Mouse (Mus musculus) midbrain, embryonic 14.5 days (tissue): Measurements from ENCODE around the gene Gm30083. TPM values are rescaled to one million over a fixed set of nuclear protein-coding genes. Genes with fewer than 3 reads are reported as not detected.

Source experiments
- ATAC-seq: fragments of 200-750 bp; cut with Nextera tagmentation; 2 replicates; pipeline ENCODE4 v1.8.0; 2017; ENCODE audit warnings: moderate number of reproducible peaks, moderate library complexity; ENCODE audit not compliant: low FRiP score, low TSS enrichment
- DNase-seq: peaks from one replicate; pipeline ENCODE4 v3.0.0-alpha.2; 2015
- H3K27ac ChIP-seq: fragments of 300-500 bp; sonication (generic); replicated peaks from 2 replicates; pipeline ENCODE4 v1.5.1; 2014; ENCODE audit warnings: mild to moderate bottlenecking, low read depth, low read length, moderate library complexity
- H3K27me3 ChIP-seq: fragments of 300-500 bp; sonication (generic); 2 replicates; pipeline ENCODE4 v1.6.1; 2014; ENCODE audit warnings: low read length, control low read depth, mixed read lengths; ENCODE audit not compliant: control insufficient read depth, insufficient read depth
- H3K36me3 ChIP-seq: fragments of 300-500 bp; sonication (generic); 2 replicates; pipeline ENCODE4 v1.6.1; 2014; ENCODE audit warnings: low read length, control low read depth; ENCODE audit not compliant: control insufficient read depth, insufficient read depth
- H3K4me1 ChIP-seq: fragments of 300-500 bp; sonication (generic); 2 replicates; pipeline ENCODE4 v1.6.1; 2014; ENCODE audit warnings: mild to moderate bottlenecking, antibody characterized with exemption, low read length, control low read depth; ENCODE audit not compliant: control insufficient read depth, insufficient read depth
- H3K4me2 ChIP-seq: fragments of 300-500 bp; sonication (generic); 2 replicates; pipeline ENCODE4 v1.6.1; 2014; ENCODE audit warnings: mild to moderate bottlenecking, low read length, moderate library complexity
- H3K4me3 ChIP-seq: fragments of 300-500 bp; sonication (generic); replicated peaks from 2 replicates; pipeline ENCODE4 v1.5.1; 2014; ENCODE audit warnings: low read depth, low read length
- H3K9ac ChIP-seq: fragments of 300-500 bp; sonication (generic); replicated peaks from 2 replicates; pipeline ENCODE4 v1.6.1; 2014; ENCODE audit warnings: mild to moderate bottlenecking, low read length, moderate library complexity
- H3K9me3 ChIP-seq: fragments of 300-500 bp; sonication (generic); 2 replicates; pipeline ENCODE4 v1.6.1; 2016; ENCODE audit warnings: low read length, control low read depth, mixed read lengths; ENCODE audit not compliant: control insufficient read depth
- WGBS: fragments of 180-500 bp; shearing (Covaris S2); extraction: QIAGEN DNeasy Blood & Tissue Kit; methylation state at CpG from one replicate; pipeline ENCODE4 v1.1.7; 2014; 5-methylcytosine and 5-hydroxymethylcytosine counted together
- polyA plus RNA-seq: library from polyadenylated mRNA; unstranded; fragments of >200 nt; fragmentation: Nextera tagmentation; extraction: Ambion mirVana; gene quantifications from 2 replicates; pipeline ENCODE4 v1.2.1, GENCODE M21; 2014

Gm30083 gene
- polyA plus RNA-seq, 1 experiment from 2014 or later, result not detected

GRCm38 (mm10) chr14:33977748-33978147 lies 37.2 kb downstream of the Gm30083 start:
- ATAC-seq (no peak), DNase-seq (peak; percentile 32)
- peak overlapping the region; percentile 71 for H3K4me2 ChIP-seq
- WGBS, result 26% methylated on average over 7 of the region's 7 CpGs
- H3K4me3 ChIP-seq, result peak overlapping the region; percentile 39
- peak overlapping the region; percentile 8; the same call in 1 of the 2 replicates for H3K27ac ChIP-seq
- H3K27me3 ChIP-seq, result no peaks in the 10 kb centered on the region
- H3K9me3 ChIP-seq, result no peaks in the 10 kb centered on the region
- H3K9ac ChIP-seq, result 0 out of 2 replicates have a peak overlapping the region, but pooled peaks have one; percentile 3
- no peaks in the 10 kb centered on the region for H3K36me3 ChIP-seq
- H3K4me1 ChIP-seq, result peaks cover 9% of the 10 kb centered on the region; the same call in 1 of the 2 replicates

GRCm38 (mm10) chr14:33974752-33975151 lies 40.2 kb downstream of the Gm30083 start:
- no peaks in the 10 kb centered on the region for H3K9me3 ChIP-seq
- ATAC-seq (no peak), DNase-seq (no peak)
- no peak overlapping the region for H3K27ac ChIP-seq
- H3K4me2 ChIP-seq, result no peak overlapping the region
- 68% methylated on average over 5 of the region's 5 CpGs for WGBS
- no peaks in the 10 kb centered on the region for H3K36me3 ChIP-seq
- H3K4me3 ChIP-seq, result no peak overlapping the region
- no peak overlapping the region for H3K9ac ChIP-seq
- peaks cover 9% of the 10 kb centered on the region; the same call in 1 of the 2 replicates for H3K4me1 ChIP-seq
- H3K27me3 ChIP-seq, result no peaks in the 10 kb centered on the region

- H3K4me1 ChIP-seq, result no peaks in the 10 kb centered on the region
- H3K9ac ChIP-seq, result no peak overlapping the region
- 47% methylated on average over 7 of the region's 7 CpGs for WGBS
- ATAC-seq (no peak), DNase-seq (peak; percentile 49)
- H3K36me3 ChIP-seq, result no peaks in the 10 kb centered on the region
- H3K9me3 ChIP-seq, result no peaks in the 10 kb centered on the region
- H3K4me3 ChIP-seq, result no peak overlapping the region
- no peak overlapping the region for H3K4me2 ChIP-seq
- no peak overlapping the region for H3K27ac ChIP-seq
- no peaks in the 10 kb centered on the region for H3K27me3 ChIP-seq
These were observed 42.3 kb downstream of the Gm30083 start for GRCm38 (mm10) chr14:33972679-33973078.

GRCm38 (mm10) chr14:33965675-33966074 lies 49.3 kb downstream of the Gm30083 start:
- Histone ChIP-seq H3K27ac (no peak overlapping the region), H3K9me3 (no peaks in the 10 kb centered on the region), H3K36me3 (no peaks in the 10 kb centered on the region), H3K4me3 (no peak overlapping the region), H3K9ac (no peak overlapping the region), H3K27me3 (no peaks in the 10 kb centered on the region), H3K4me2 (no peak overlapping the region), H3K4me1 (no peaks in the 10 kb centered on the region)
- peak; percentile 13 for DNase-seq
- WGBS, result 74% methylated on average over 7 of the region's 7 CpGs
- ATAC-seq, result no peak

- no peak overlapping the region for H3K9ac ChIP-seq
- H3K36me3 ChIP-seq, result no peaks in the 10 kb centered on the region
- no peak overlapping the region for H3K4me2 ChIP-seq
- no peaks in the 10 kb centered on the region for H3K27me3 ChIP-seq
- DNase-seq (peak; percentile 81), ATAC-seq (no peak)
- no peak overlapping the region for H3K27ac ChIP-seq
- H3K4me3 ChIP-seq, result no peak overlapping the region
- 15% methylated on average over 9 of the region's 9 CpGs for WGBS
- H3K9me3 ChIP-seq, result no peaks in the 10 kb centered on the region
- H3K4me1 ChIP-seq, result no peaks in the 10 kb centered on the region
These were observed 55.6 kb downstream of the Gm30083 start for GRCm38 (mm10) chr14:33959341-33959740.

- WGBS, result 50% methylated on average over 3 of the region's 3 CpGs
- DNase-seq (no peak), ATAC-seq (no peak)
- H3K4me3 ChIP-seq, result no peak overlapping the region
- no peaks in the 10 kb centered on the region for H3K9me3 ChIP-seq
- H3K27me3 ChIP-seq, result no peaks in the 10 kb centered on the region
- no peaks in the 10 kb centered on the region for H3K36me3 ChIP-seq
- no peak overlapping the region for H3K4me2 ChIP-seq
- no peak overlapping the region for H3K27ac ChIP-seq
- no peaks in the 10 kb centered on the region for H3K4me1 ChIP-seq
- H3K9ac ChIP-seq, result no peak overlapping the region
These were observed 56.1 kb downstream of the Gm30083 start for GRCm38 (mm10) chr14:33958841-33959240.

- no peak overlapping the region for H3K27ac ChIP-seq
- no peaks in the 10 kb centered on the region for H3K36me3 ChIP-seq
- no peak overlapping the region for H3K9ac ChIP-seq
- ATAC-seq (no peak), DNase-seq (no peak)
- H3K4me2 ChIP-seq, result no peak overlapping the region
- H3K9me3 ChIP-seq, result no peaks in the 10 kb centered on the region
- WGBS, result 87% methylated on average over 4 of the region's 4 CpGs
- no peaks in the 10 kb centered on the region for H3K4me1 ChIP-seq
- H3K27me3 ChIP-seq, result no peaks in the 10 kb centered on the region
- no peak overlapping the region for H3K4me3 ChIP-seq
These were observed 56.8 kb downstream of the Gm30083 start for GRCm38 (mm10) chr14:33958186-33958585.

- ATAC-seq (no peak), DNase-seq (no peak)
- Histone ChIP-seq H3K9me3 (no peaks in the 10 kb centered on the region), H3K4me1 (no peaks in the 10 kb centered on the region), H3K4me3 (no peak overlapping the region), H3K36me3 (no peaks in the 10 kb centered on the region), H3K4me2 (no peak overlapping the region), H3K27me3 (no peaks in the 10 kb centered on the region), H3K27ac (no peak overlapping the region), H3K9ac (no peak overlapping the region)
- WGBS, result 83% methylated on average over 13 of the region's 13 CpGs
These were observed 58.9 kb downstream of the Gm30083 start for GRCm38 (mm10) chr14:33956055-33956454.

GRCm38 (mm10) chr14:33953761-33954160 lies 61.2 kb downstream of the Gm30083 start, which contains the start of gene Rbp3:
Rbp3 (plus strand) TSS chr14:33954003.
- Histone ChIP-seq H3K9ac (no peak within 1 kb of the TSS), H3K4me3 (no peak within 1 kb of the TSS), H3K4me2 (no peak within 1 kb of the TSS), H3K27ac (no peak within 1 kb of the TSS), H3K9me3 (no peaks in the 10 kb centered on the region), H3K27me3 (no peaks in the 10 kb centered on the region), H3K36me3 (no peaks in the 10 kb centered on the region), H3K4me1 (no peaks in the 10 kb centered on the region)
- no peak for DNase-seq
- WGBS, result 77% methylated on average over 5 of the region's 5 CpGs
- no peak for ATAC-seq
